Mouse (Mus musculus) kidney, postnatal 10 days (tissue): ENCODE results near the gene Bzw2.

ENCODE experiments used
- DNase-seq: peaks from one replicate; pipeline ENCODE4 v3.0.0; 2021; ENCODE audit warnings: mixed read lengths

Bzw2 gene

GRCm38 (mm10) chr12:36134111-36134510 lies 23.8 kb downstream of the Bzw2 start:
- DNase-seq: no peak

GRCm38 (mm10) chr12:36133547-36133946 lies 24.3 kb downstream of the Bzw2 start:
- no peak for DNase-seq

DNA sequence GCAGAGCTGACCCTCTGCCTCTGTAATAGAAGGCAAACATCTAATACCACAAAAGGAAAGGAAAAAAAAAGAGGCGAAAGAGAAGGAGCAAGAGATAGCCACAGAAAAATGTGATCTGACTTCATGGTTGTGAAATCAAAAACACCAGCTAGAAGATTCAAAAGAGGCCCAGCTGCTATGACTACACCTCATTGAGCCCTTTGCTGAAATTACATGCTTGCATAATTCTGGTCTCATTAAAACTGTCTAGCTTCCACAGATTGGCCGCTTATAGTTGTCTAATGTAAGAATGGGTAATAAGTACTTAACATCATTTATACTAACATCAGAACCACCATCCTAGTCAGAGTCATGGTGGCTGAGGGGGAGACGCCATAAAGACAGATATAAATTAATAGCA lies 25.2 kb downstream of the Bzw2 start:
- DNase-seq: no peak

- DNase-seq: no peak
Measured at GRCm38 (mm10) chr12:36132254-36132653, 25.6 kb downstream of the Bzw2 start.

- no peak for DNase-seq
Measured at GRCm38 (mm10) chr12:36129826-36130225, 28.1 kb downstream of the Bzw2 start.

DNA sequence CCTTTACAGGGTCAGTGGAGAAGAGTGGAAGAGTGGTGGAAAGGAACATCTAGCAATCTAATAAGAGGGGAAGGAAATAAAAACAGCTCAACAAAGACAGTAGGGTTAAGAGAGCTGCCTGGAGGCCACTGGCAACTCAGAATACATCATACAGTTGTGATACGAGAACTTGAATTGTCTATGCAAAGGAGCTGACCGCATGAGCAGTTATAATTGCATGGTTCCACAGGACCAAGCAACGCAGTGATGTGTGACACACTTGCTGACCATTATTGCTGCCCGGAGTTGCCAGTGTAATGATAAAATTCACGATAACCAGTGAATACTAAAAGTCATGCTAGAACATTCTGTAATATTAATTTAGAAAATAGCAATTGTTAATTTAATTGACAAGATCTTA lies 31.8 kb downstream of the Bzw2 start:
- DNase-seq: peak; percentile 12

GRCm38 (mm10) chr12:36119244-36119643 lies 38.6 kb downstream of the Bzw2 start:
- DNase-seq: no peak

- DNase-seq: no peak
Measured at GRCm38 (mm10) chr12:36117161-36117560, 40.7 kb downstream of the Bzw2 start.

DNA sequence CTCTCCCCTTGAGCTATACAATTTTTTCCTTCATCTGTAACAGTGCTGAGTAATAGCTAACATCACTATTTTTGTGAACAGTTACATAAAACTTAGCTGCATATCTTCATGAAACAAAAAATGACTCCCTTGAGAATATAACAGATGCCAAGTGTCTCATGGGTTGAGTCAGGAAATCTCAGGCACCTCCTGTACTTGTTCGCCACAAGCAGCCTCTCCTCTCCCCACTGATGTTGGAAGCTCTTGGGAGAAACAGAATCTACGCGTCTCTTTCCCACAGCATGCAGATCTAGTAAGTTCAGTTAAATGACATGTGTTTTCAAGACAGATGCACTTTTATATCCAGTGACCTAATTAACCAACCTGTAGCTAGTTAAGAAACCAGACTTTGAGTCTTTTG lies 45.8 kb downstream of the Bzw2 start:
- DNase-seq: no peak

- no peak for DNase-seq
Measured at GRCm38 (mm10) chr12:36111110-36111509, 46.8 kb downstream of the Bzw2 start.

DNA sequence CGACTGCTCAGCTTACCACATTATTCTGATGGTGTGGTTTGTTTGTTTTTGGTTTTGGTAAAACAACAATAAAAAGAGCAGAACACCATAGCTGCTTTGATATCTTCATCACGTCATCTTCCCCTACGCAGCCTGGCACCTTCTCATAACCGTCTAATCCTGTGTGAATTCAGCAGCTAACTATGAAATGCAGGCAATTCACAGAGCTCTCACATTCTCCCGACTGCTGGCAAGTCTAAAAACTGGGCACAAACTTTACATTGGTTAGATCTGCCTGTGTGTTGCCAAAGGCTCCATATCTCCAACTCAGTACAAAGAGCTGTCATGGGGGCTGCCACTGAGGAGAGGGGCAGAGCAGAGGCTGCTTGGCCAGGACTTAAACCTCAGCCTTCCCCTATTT lies 47.4 kb downstream of the Bzw2 start:
- no peak for DNase-seq

- DNase-seq: no peak
Measured at GRCm38 (mm10) chr12:36108442-36108841, 49.4 kb downstream of the Bzw2 start.

GRCm38 (mm10) chr12:36103592-36103910 lies 54.3 kb downstream of the Bzw2 start:
- no peak for DNase-seq

DNA sequence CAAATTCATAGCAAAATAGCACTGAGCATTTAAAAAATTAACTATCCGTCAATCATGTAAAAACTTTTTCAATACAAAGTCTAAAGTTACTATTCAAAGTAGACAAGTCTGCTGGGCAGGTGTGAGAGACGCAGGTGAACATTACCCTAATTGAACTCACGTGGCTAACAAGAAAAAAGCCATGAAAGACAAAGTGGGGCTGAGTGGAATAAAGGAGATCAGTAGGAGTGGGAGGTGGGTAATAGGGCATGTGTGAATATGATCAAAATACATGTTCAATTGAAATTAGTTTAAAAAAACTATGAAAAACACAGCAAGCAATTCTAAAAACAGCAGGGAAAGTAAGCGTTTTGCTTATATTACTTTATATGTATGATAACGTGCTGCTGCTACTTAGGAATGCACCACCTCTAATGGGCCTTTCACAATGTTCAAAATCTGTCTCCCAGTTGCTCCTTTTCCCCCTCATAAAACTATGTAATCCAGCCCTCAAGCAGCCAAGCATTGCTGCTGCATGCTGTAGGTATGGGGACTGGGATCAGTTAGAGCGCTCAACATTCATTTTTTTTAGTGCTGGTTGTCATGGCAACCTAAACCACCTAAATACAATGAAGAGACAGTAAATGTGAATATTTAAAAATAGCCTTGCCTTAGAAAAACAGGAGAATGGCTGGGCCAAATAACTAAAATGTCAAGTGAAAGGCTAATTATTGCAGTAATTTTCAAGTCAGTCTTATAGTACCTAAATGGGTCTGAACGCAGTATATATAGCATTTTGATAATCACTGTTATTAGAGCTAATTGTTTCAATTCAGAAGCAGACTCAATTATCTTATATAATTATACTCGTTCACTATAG lies 54.9 kb downstream of the Bzw2 start:
- DNase-seq: no peak

DNA sequence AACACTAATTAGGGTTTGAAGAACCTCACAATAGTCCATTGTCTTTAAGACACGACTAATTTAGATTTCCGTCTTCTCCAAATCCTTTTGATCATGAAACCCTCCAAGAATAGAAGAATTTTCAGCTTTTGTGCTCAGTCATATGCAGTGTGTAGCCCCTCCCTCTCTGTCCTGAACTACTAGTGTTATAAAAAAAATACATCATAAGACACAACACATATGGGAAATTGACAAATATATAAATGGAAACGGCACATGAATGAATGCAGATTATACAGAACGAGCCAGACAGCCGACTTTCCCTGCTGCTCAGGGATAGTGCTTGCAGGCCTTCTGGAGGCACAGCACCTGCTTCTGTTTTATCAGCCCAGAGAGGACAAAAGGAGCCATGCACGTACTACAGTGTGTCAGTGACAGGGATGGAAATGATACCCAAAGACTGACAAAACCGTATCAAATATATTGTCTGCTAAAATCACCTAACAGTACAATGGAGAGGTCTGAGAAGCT lies 62.5 kb downstream of the Bzw2 start:
- DNase-seq: no peak

DNA sequence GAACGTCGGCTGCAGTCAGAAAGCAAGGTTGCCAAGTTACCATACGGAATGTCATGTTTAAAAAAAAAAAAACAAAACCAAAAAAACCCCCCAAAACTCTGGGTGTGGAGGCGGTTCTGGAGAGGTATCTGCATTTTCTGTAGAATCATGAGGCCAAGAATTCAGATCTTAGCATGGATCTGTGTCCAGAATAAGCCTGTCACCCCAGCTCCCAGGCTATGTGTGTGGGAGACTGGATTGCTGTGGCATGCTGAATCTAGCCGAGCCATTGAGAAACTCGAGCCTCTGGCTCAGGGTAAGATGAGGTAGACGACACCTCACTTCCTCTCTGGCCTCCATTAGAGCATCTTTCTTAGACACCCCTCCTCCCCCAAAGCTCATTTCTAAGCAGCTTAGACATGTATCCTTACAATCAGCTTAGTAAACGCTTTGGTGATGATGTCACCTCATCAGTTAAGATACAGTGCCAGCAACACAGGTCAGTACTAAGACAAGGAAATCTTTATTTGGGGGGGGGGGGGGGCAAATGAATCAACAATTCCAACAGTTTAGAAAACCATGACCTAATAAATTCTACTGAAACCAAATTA lies 64.7 kb downstream of the Bzw2 start:
- DNase-seq: no peak

DNA sequence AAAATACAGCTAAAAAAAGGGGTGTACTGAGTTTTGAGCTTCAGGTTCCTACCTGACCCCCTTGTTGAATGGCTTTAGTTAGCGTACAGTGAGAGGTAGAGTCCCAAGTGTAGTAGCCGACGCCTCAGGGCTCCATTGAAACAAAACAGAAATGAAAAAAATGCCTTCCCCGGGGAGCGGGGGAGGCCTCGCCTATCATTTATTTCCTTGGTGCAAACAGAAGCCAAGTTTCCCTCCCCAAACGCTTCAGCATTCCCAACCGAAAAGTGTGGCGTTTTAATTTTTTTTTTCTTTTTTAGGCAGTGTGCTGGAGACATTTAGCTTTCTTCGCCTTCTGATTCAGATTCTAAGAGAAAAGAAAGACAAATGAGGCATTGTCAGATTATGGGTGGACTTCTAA lies 65.9 kb downstream of the Bzw2 start:
- no peak for DNase-seq

DNA sequence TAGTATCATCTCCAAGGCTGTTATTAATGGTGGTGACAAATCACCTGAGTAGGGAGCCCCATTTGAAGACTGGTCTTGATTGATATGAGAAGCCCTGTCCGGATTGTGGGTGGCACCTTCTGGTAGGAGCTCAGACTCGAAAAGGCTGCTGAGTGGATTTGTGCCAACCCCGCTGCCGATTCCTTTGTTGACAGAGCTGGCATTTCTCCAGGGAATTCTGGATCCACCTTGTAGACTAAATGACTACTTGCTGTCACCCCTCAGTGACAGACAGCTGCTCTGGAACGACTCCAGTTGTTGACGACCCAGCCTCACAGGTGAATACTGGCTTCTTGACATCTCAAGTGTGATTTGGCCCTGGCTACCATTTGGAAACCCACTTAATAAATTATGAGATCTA lies 68.7 kb downstream of the Bzw2 start:
- peak; percentile 17 for DNase-seq

- no peak for DNase-seq
Measured at GRCm38 (mm10) chr12:36088804-36089203, 69.1 kb downstream of the Bzw2 start.

DNA sequence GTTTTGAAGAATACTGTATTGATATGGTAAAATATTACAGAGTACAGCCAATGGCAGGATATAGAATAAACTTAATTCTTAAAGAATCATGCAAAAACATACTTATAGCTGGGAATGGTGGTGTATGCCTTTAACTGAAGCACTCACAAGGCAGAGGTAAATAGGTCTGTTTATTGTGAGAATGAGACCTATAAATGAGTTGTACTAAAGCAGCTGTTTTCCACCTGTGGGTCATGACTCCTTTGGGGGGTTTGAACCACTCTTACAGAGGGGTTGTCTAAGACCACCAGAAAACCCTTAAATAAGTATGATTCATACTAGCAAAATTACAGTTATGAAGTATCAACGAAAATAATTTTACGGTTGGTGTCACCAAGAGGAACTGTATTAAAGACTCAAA lies 72.5 kb downstream of the Bzw2 start:
- DNase-seq: no peak

- no peak for DNase-seq
Measured at GRCm38 (mm10) chr12:36078101-36078899, 79.6 kb downstream of the Bzw2 start.

GRCm38 (mm10) chr12:36072860-36073259 lies 85.0 kb downstream of the Bzw2 start:
- no peak for DNase-seq

DNA sequence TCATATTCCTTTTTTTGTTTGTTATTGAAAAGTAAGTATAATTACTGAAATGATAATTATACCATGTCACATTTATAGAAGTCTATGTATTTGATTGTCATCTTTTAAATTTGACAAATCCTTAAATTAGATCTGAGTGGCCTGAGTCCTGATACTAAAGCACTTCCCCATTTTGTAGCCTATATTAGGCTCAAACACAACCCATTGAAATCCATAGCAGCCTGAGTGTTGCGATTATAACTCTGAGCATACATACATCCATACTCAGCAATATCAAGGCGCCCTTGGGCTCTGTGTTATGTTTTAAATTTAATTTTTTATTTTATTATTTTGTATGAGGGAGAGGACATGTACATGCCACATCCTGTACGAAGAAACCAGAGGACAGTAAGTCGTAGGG lies 87.6 kb downstream of the Bzw2 start:
- no peak for DNase-seq

DNA sequence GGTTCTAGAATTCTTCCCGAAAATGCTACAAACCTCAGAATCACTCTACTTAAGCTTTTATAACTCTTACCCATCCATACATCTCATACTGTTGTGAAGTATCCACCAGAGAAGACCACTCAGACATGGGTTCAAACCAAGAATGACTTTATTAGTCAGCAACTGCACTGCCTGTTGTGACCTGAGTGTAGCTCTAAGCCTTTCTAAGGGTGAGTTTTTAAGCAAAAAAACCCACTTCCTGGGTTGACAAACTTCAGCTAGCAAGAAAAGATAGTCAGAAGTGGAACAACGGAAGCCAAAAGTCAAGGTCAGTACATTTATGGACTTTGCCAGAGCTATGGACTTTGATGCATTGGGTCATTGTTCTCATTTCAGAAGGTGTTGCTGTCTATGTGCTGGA lies 90.3 kb downstream of the Bzw2 start:
- DNase-seq: no peak
